Mouse (Mus musculus): ENCODE results near the gene Pes1. TPM values are rescaled to one million over a fixed set of nuclear protein-coding genes. Genes with fewer than 3 reads are reported as not detected.
"Not testable (repeated sequence)": the region's sequence is repeated elsewhere in the genome, so short reads cannot be mapped to it uniquely, and the experiment has no call there.

Gene Pes1
- polyA plus RNA-seq, 1 experiment from 2014 or later = 75.4 TPM

GRCm38 (mm10) chr11:4005220-4005805, 41.5 kb downstream of the Pes1 start:
- WGBS = 53% methylated on average over 5 of the region's 5 CpGs
- no peak overlapping the region for H3K4me2 ChIP-seq (ENCODE audit: low read length)
- DNase-seq (ENCODE audit: low spot score) = no peak
- no peaks in the 10 kb centered on the region for H3K36me3 ChIP-seq (ENCODE audit: control insufficient read depth, insufficient read depth, low read length)
- H3K4me3 ChIP-seq (ENCODE audit: low read depth, low read length) = no peak overlapping the region
- peaks cover 3% of the 10 kb centered on the region; the same call in 1 of the 2 replicates for H3K27me3 ChIP-seq (replicated peaks; ENCODE audit: control insufficient read depth, insufficient read depth, low read length)
- H3K4me1 ChIP-seq (replicated peaks; ENCODE audit: control insufficient read depth, insufficient read depth, low read length) = no peaks in the 10 kb centered on the region
- no peaks in the 10 kb centered on the region for H3K9me3 ChIP-seq (ENCODE audit: control insufficient read depth, low read length)
- ATAC-seq (replicated peaks; ENCODE audit: low FRiP score, low TSS enrichment, low read depth) = no peak
- H3K9ac ChIP-seq (ENCODE audit: low read length) = no peak overlapping the region
- H3K27ac ChIP-seq (ENCODE audit: low read depth) = no peak overlapping the region

- H3K27ac ChIP-seq (ENCODE audit: low read depth) = no peak overlapping the region
- H3K4me2 ChIP-seq (ENCODE audit: low read length) = no peak overlapping the region
- 79% methylated on average over 3 of the region's 3 CpGs for WGBS
- H3K9ac ChIP-seq (ENCODE audit: low read length) = no peak overlapping the region
- H3K9me3 ChIP-seq (ENCODE audit: control insufficient read depth, low read length) = no peaks in the 10 kb centered on the region
- DNase-seq (ENCODE audit: low spot score) = no peak
- ATAC-seq (replicated peaks; ENCODE audit: low FRiP score, low TSS enrichment, low read depth) = no peak
- no peaks in the 10 kb centered on the region for H3K4me1 ChIP-seq (replicated peaks; ENCODE audit: control insufficient read depth, insufficient read depth, low read length)
- no peaks in the 10 kb centered on the region for H3K36me3 ChIP-seq (ENCODE audit: control insufficient read depth, insufficient read depth, low read length)
- H3K4me3 ChIP-seq (ENCODE audit: low read depth, low read length) = no peak overlapping the region
- H3K27me3 ChIP-seq (replicated peaks; ENCODE audit: control insufficient read depth, insufficient read depth, low read length) = no peaks in the 10 kb centered on the region
Observed at GRCm38 (mm10) chr11:4006462-4006861, 42.7 kb downstream of the Pes1 start.

- no peak overlapping the region for H3K27ac ChIP-seq (ENCODE audit: low read depth)
- ATAC-seq (replicated peaks; ENCODE audit: low FRiP score, low TSS enrichment, low read depth) (no peak), DNase-seq (ENCODE audit: low spot score) (no peak)
- no peaks in the 10 kb centered on the region for H3K36me3 ChIP-seq (ENCODE audit: control insufficient read depth, insufficient read depth, low read length)
- WGBS = 86% methylated on average over 1 of the region's 1 CpGs
- H3K4me1 ChIP-seq (replicated peaks; ENCODE audit: control insufficient read depth, insufficient read depth, low read length) = no peaks in the 10 kb centered on the region
- no peaks in the 10 kb centered on the region for H3K9me3 ChIP-seq (ENCODE audit: control insufficient read depth, low read length)
- H3K4me3 ChIP-seq (ENCODE audit: low read depth, low read length) = no peak overlapping the region
- H3K9ac ChIP-seq (ENCODE audit: low read length) = no peak overlapping the region
- H3K4me2 ChIP-seq (ENCODE audit: low read length) = no peak overlapping the region
- H3K27me3 ChIP-seq (replicated peaks; ENCODE audit: control insufficient read depth, insufficient read depth, low read length) = no peaks in the 10 kb centered on the region
Observed at GRCm38 (mm10) chr11:4012616-4013015, 48.8 kb downstream of the Pes1 start.

- not testable (repeated sequence) for H3K4me1 ChIP-seq (replicated peaks; ENCODE audit: control insufficient read depth, insufficient read depth, low read length); H3K4me3 ChIP-seq (ENCODE audit: low read depth, low read length); H3K27ac ChIP-seq (ENCODE audit: low read depth); ATAC-seq (replicated peaks; ENCODE audit: low FRiP score, low TSS enrichment, low read depth); DNase-seq (ENCODE audit: low spot score); H3K9me3 ChIP-seq (ENCODE audit: control insufficient read depth, low read length); H3K4me2 ChIP-seq (ENCODE audit: low read length); H3K9ac ChIP-seq (ENCODE audit: low read length); H3K36me3 ChIP-seq (ENCODE audit: control insufficient read depth, insufficient read depth, low read length); H3K27me3 ChIP-seq (replicated peaks; ENCODE audit: control insufficient read depth, insufficient read depth, low read length)
- 91% methylated on average over 14 of the region's 14 CpGs for WGBS
Observed at GRCm38 (mm10) chr11:4015796-4016195, 52.0 kb downstream of the Pes1 start.

- not testable (repeated sequence) for DNase-seq (ENCODE audit: low spot score); H3K4me1 ChIP-seq (replicated peaks; ENCODE audit: control insufficient read depth, insufficient read depth, low read length); H3K36me3 ChIP-seq (ENCODE audit: control insufficient read depth, insufficient read depth, low read length); H3K9ac ChIP-seq (ENCODE audit: low read length); H3K4me2 ChIP-seq (ENCODE audit: low read length); H3K9me3 ChIP-seq (ENCODE audit: control insufficient read depth, low read length); ATAC-seq (replicated peaks; ENCODE audit: low FRiP score, low TSS enrichment, low read depth); H3K27me3 ChIP-seq (replicated peaks; ENCODE audit: control insufficient read depth, insufficient read depth, low read length); H3K4me3 ChIP-seq (ENCODE audit: low read depth, low read length); H3K27ac ChIP-seq (ENCODE audit: low read depth)
- WGBS = 84% methylated on average over 13 of the region's 13 CpGs
Observed at GRCm38 (mm10) chr11:4022111-4022510, 58.3 kb downstream of the Pes1 start.

GRCm38 (mm10) chr11:4023321-4023720, 59.5 kb downstream of the Pes1 start:
- DNase-seq (ENCODE audit: low spot score) (no peak), ATAC-seq (replicated peaks; ENCODE audit: low FRiP score, low TSS enrichment, low read depth) (no peak)
- Histone ChIP-seq H3K4me3 (ENCODE audit: low read depth, low read length) (no peak overlapping the region), H3K36me3 (ENCODE audit: control insufficient read depth, insufficient read depth, low read length) (no peaks in the 10 kb centered on the region), H3K27ac (ENCODE audit: low read depth) (no peak overlapping the region), H3K4me1 (replicated peaks; ENCODE audit: control insufficient read depth, insufficient read depth, low read length) (no peaks in the 10 kb centered on the region), H3K9me3 (ENCODE audit: control insufficient read depth, low read length) (no peaks in the 10 kb centered on the region), H3K4me2 (ENCODE audit: low read length) (no peak overlapping the region), H3K27me3 (replicated peaks; ENCODE audit: control insufficient read depth, insufficient read depth, low read length) (no peaks in the 10 kb centered on the region), H3K9ac (ENCODE audit: low read length) (no peak overlapping the region)
- WGBS = 71% methylated on average over 2 of the region's 2 CpGs

GRCm38 (mm10) chr11:4027066-4027465, 63.3 kb downstream of the Pes1 start:
- Histone ChIP-seq H3K9me3 (ENCODE audit: control insufficient read depth, low read length) (no peaks in the 10 kb centered on the region), H3K4me2 (ENCODE audit: low read length) (no peak overlapping the region), H3K27me3 (replicated peaks; ENCODE audit: control insufficient read depth, insufficient read depth, low read length) (0 out of 2 replicates have a peak, but pooled peaks cover 9% of the 10 kb centered on the region), H3K9ac (ENCODE audit: low read length) (no peak overlapping the region), H3K36me3 (ENCODE audit: control insufficient read depth, insufficient read depth, low read length) (no peaks in the 10 kb centered on the region), H3K27ac (ENCODE audit: low read depth) (no peak overlapping the region), H3K4me1 (replicated peaks; ENCODE audit: control insufficient read depth, insufficient read depth, low read length) (no peaks in the 10 kb centered on the region), H3K4me3 (ENCODE audit: low read depth, low read length) (no peak overlapping the region)
- DNase-seq (ENCODE audit: low spot score) (no peak), ATAC-seq (replicated peaks; ENCODE audit: low FRiP score, low TSS enrichment, low read depth) (no peak)
- 72% methylated on average over 8 of the region's 8 CpGs for WGBS

- Histone ChIP-seq H3K4me2 (ENCODE audit: low read length) (no peak overlapping the region), H3K4me3 (ENCODE audit: low read depth, low read length) (no peak overlapping the region), H3K36me3 (ENCODE audit: control insufficient read depth, insufficient read depth, low read length) (no peaks in the 10 kb centered on the region), H3K27me3 (replicated peaks; ENCODE audit: control insufficient read depth, insufficient read depth, low read length) (0 out of 2 replicates have a peak, but pooled peaks cover 14% of the 10 kb centered on the region), H3K9ac (ENCODE audit: low read length) (no peak overlapping the region), H3K27ac (ENCODE audit: low read depth) (no peak overlapping the region), H3K4me1 (replicated peaks; ENCODE audit: control insufficient read depth, insufficient read depth, low read length) (no peaks in the 10 kb centered on the region), H3K9me3 (ENCODE audit: control insufficient read depth, low read length) (no peaks in the 10 kb centered on the region)
- ATAC-seq (replicated peaks; ENCODE audit: low FRiP score, low TSS enrichment, low read depth) = no peak
- 68% methylated on average over 9 of the region's 9 CpGs for WGBS
- DNase-seq (ENCODE audit: low spot score) = no peak
Observed at GRCm38 (mm10) chr11:4027561-4028334, 64.0 kb downstream of the Pes1 start.

GRCm38 (mm10) chr11:4029343-4029742, 65.6 kb downstream of the Pes1 start:
- no peak for DNase-seq (ENCODE audit: low spot score)
- Histone ChIP-seq H3K9ac (ENCODE audit: low read length) (no peak overlapping the region), H3K4me2 (ENCODE audit: low read length) (no peak overlapping the region), H3K4me1 (replicated peaks; ENCODE audit: control insufficient read depth, insufficient read depth, low read length) (no peaks in the 10 kb centered on the region), H3K9me3 (ENCODE audit: control insufficient read depth, low read length) (no peaks in the 10 kb centered on the region), H3K27me3 (replicated peaks; ENCODE audit: control insufficient read depth, insufficient read depth, low read length) (0 out of 2 replicates have a peak, but pooled peaks cover 14% of the 10 kb centered on the region), H3K36me3 (ENCODE audit: control insufficient read depth, insufficient read depth, low read length) (no peaks in the 10 kb centered on the region), H3K27ac (ENCODE audit: low read depth) (no peak overlapping the region), H3K4me3 (ENCODE audit: low read depth, low read length) (no peak overlapping the region)
- WGBS = 62% methylated on average over 4 of the region's 4 CpGs
- no peak for ATAC-seq (replicated peaks; ENCODE audit: low FRiP score, low TSS enrichment, low read depth)
